Mouse (Mus musculus) layer of hippocampus, adult 11-12 months (tissue): ENCODE measurements around the gene Marveld1.

ENCODE experiments used
- DNase-seq: peaks from one replicate; pipeline ENCODE4 v3.0.0; 2022; ENCODE audit warnings: low spot score

The Marveld1 gene

GRCm38 (mm10) chr19:42147170-42147768 lies at the start of gene Marveld1:
TSS of gene Marveld1 (plus strand) at chr19:42147400.
- no peak for DNase-seq

- DNase-seq = no peak
Measured at GRCm38 (mm10) chr19:42099406-42099805, 47.8 kb upstream of the Marveld1 start.

GRCm38 (mm10) chr19:42104681-42105080 lies 42.5 kb upstream of the Marveld1 start:
- DNase-seq = no peak

GRCm38 (mm10) chr19:42115783-42116335 lies 31.3 kb upstream of the Marveld1 start:
- DNase-seq = no peak

- no peak for DNase-seq
Measured at GRCm38 (mm10) chr19:42118142-42118541, 29.1 kb upstream of the Marveld1 start.

GRCm38 (mm10) chr19:42118596-42118995 lies 28.6 kb upstream of the Marveld1 start:
- DNase-seq = no peak

- no peak for DNase-seq
Measured at GRCm38 (mm10) chr19:42120451-42120850, 26.7 kb upstream of the Marveld1 start.

- DNase-seq = no peak
Measured at GRCm38 (mm10) chr19:42124684-42125083, 22.5 kb upstream of the Marveld1 start.

- no peak for DNase-seq
Measured at GRCm38 (mm10) chr19:42125501-42126218, 21.5 kb upstream of the Marveld1 start.

- DNase-seq = no peak
Measured at GRCm38 (mm10) chr19:42126219-42126605, 21.0 kb upstream of the Marveld1 start.

GRCm38 (mm10) chr19:42127024-42127423 lies 20.2 kb upstream of the Marveld1 start:
- DNase-seq = no peak

GRCm38 (mm10) chr19:42128052-42128740 lies 19.0 kb upstream of the Marveld1 start:
- DNase-seq = no peak

GRCm38 (mm10) chr19:42128787-42129508 lies 18.3 kb upstream of the Marveld1 start, which contains the start of gene Avpi1:
TSS of gene Avpi1 (minus strand) at chr19:42129059.
- peak; percentile 99 for DNase-seq

- no peak for DNase-seq
Measured at GRCm38 (mm10) chr19:42129509-42130293, 17.5 kb upstream of the Marveld1 start.

- DNase-seq = no peak
Measured at GRCm38 (mm10) chr19:42130294-42130606, 16.9 kb upstream of the Marveld1 start.

GRCm38 (mm10) chr19:42131101-42131500 lies 16.1 kb upstream of the Marveld1 start:
- no peak for DNase-seq

GRCm38 (mm10) chr19:42135070-42135469 lies 12.1 kb upstream of the Marveld1 start:
- DNase-seq = no peak

GRCm38 (mm10) chr19:42136126-42136525 lies 11.1 kb upstream of the Marveld1 start:
- DNase-seq = no peak

- DNase-seq = no peak
Measured at GRCm38 (mm10) chr19:42137167-42137672, 10.0 kb upstream of the Marveld1 start.

GRCm38 (mm10) chr19:42138517-42139285 lies 8.5 kb upstream of the Marveld1 start:
- DNase-seq = no peak
